Mouse (Mus musculus): ENCODE data around the gene Slc24a5. TPM values are rescaled to one million over a fixed set of nuclear protein-coding genes. Genes with fewer than 3 reads are reported as not detected.

Gene Slc24a5
- polyA plus RNA-seq, 1 experiment from 2014 or later: 4.4 TPM

GRCm38 (mm10) chr2:125055316-125055903, 12.5 kb upstream of the Slc24a5 start:
- Histone ChIP-seq H3K36me3 (ENCODE audit: control insufficient read depth, insufficient read depth, low read length) (no peaks in the 10 kb centered on the region), H3K9me3 (ENCODE audit: control insufficient read depth, low read length) (no peaks in the 10 kb centered on the region), H3K27me3 (ENCODE audit: control insufficient read depth, insufficient read depth, low read length) (no peaks in the 10 kb centered on the region), H3K27ac (replicated peaks; ENCODE audit: low read depth, low read length) (no peak overlapping the region), H3K4me2 (ENCODE audit: low read depth, severe bottlenecking) (no peak overlapping the region), H3K4me3 (ENCODE audit: low read depth, low read length) (no peak overlapping the region), H3K4me1 (ENCODE audit: control insufficient read depth, insufficient read depth, low read length) (no peaks in the 10 kb centered on the region), H3K9ac (ENCODE audit: low read length) (no peak overlapping the region)
- ATAC-seq (ENCODE audit: insufficient number of reproducible peaks, low FRiP score, low TSS enrichment, low read depth) (no peak), DNase-seq (ENCODE audit: low spot score) (no peak)
- WGBS: 88% methylated on average over 7 of the region's 7 CpGs

- peak; percentile 24 for DNase-seq (ENCODE audit: low spot score)
- H3K36me3 ChIP-seq (ENCODE audit: control insufficient read depth, insufficient read depth, low read length): no peaks in the 10 kb centered on the region
- WGBS: 51% methylated on average over 7 of the region's 7 CpGs
- H3K4me1 ChIP-seq (ENCODE audit: control insufficient read depth, insufficient read depth, low read length): no peaks in the 10 kb centered on the region
- no peak overlapping the region for H3K4me3 ChIP-seq (ENCODE audit: low read depth, low read length)
- H3K27ac ChIP-seq (replicated peaks; ENCODE audit: low read depth, low read length): no peak overlapping the region
- no peak for ATAC-seq (ENCODE audit: insufficient number of reproducible peaks, low FRiP score, low TSS enrichment, low read depth)
- H3K4me2 ChIP-seq (ENCODE audit: low read depth, severe bottlenecking): no peak overlapping the region
- no peaks in the 10 kb centered on the region for H3K27me3 ChIP-seq (ENCODE audit: control insufficient read depth, insufficient read depth, low read length)
- no peaks in the 10 kb centered on the region for H3K9me3 ChIP-seq (ENCODE audit: control insufficient read depth, low read length)
- H3K9ac ChIP-seq (ENCODE audit: low read length): no peak overlapping the region
These were observed 10.6 kb upstream of the Slc24a5 start for GRCm38 (mm10) chr2:125057250-125057815.

GRCm38 (mm10) chr2:125061451-125061850, 6.5 kb upstream of the Slc24a5 start:
- no peaks in the 10 kb centered on the region for H3K36me3 ChIP-seq (ENCODE audit: control insufficient read depth, insufficient read depth, low read length)
- H3K4me2 ChIP-seq (ENCODE audit: low read depth, severe bottlenecking): no peak overlapping the region
- DNase-seq (ENCODE audit: low spot score) (no peak), ATAC-seq (ENCODE audit: insufficient number of reproducible peaks, low FRiP score, low TSS enrichment, low read depth) (no peak)
- no peaks in the 10 kb centered on the region for H3K9me3 ChIP-seq (ENCODE audit: control insufficient read depth, low read length)
- H3K9ac ChIP-seq (ENCODE audit: low read length): no peak overlapping the region
- H3K27me3 ChIP-seq (ENCODE audit: control insufficient read depth, insufficient read depth, low read length): no peaks in the 10 kb centered on the region
- WGBS: 91% methylated on average over 7 of the region's 7 CpGs
- H3K27ac ChIP-seq (replicated peaks; ENCODE audit: low read depth, low read length): no peak overlapping the region
- no peaks in the 10 kb centered on the region for H3K4me1 ChIP-seq (ENCODE audit: control insufficient read depth, insufficient read depth, low read length)
- H3K4me3 ChIP-seq (ENCODE audit: low read depth, low read length): no peak overlapping the region

- H3K4me1 ChIP-seq (ENCODE audit: control insufficient read depth, insufficient read depth, low read length): no peaks in the 10 kb centered on the region
- no peak overlapping the region for H3K4me3 ChIP-seq (ENCODE audit: low read depth, low read length)
- H3K9me3 ChIP-seq (ENCODE audit: control insufficient read depth, low read length): no peaks in the 10 kb centered on the region
- 72% methylated on average over 4 of the region's 4 CpGs for WGBS
- H3K27ac ChIP-seq (replicated peaks; ENCODE audit: low read depth, low read length): no peak overlapping the region
- H3K36me3 ChIP-seq (ENCODE audit: control insufficient read depth, insufficient read depth, low read length): no peaks in the 10 kb centered on the region
- H3K27me3 ChIP-seq (ENCODE audit: control insufficient read depth, insufficient read depth, low read length): no peaks in the 10 kb centered on the region
- no peak overlapping the region for H3K4me2 ChIP-seq (ENCODE audit: low read depth, severe bottlenecking)
- no peak overlapping the region for H3K9ac ChIP-seq (ENCODE audit: low read length)
- ATAC-seq (ENCODE audit: insufficient number of reproducible peaks, low FRiP score, low TSS enrichment, low read depth) (no peak), DNase-seq (ENCODE audit: low spot score) (no peak)
These were observed 5.0 kb upstream of the Slc24a5 start for GRCm38 (mm10) chr2:125062944-125063343.

GRCm38 (mm10) chr2:125067373-125067772, 551 bp upstream of the Slc24a5 start:
- Histone ChIP-seq H3K9ac (ENCODE audit: low read length) (no peak overlapping the region), H3K36me3 (ENCODE audit: control insufficient read depth, insufficient read depth, low read length) (no peaks in the 10 kb centered on the region), H3K4me1 (ENCODE audit: control insufficient read depth, insufficient read depth, low read length) (no peaks in the 10 kb centered on the region), H3K9me3 (ENCODE audit: control insufficient read depth, low read length) (no peaks in the 10 kb centered on the region), H3K27ac (replicated peaks; ENCODE audit: low read depth, low read length) (no peak overlapping the region), H3K4me3 (ENCODE audit: low read depth, low read length) (no peak overlapping the region), H3K4me2 (ENCODE audit: low read depth, severe bottlenecking) (no peak overlapping the region), H3K27me3 (ENCODE audit: control insufficient read depth, insufficient read depth, low read length) (no peaks in the 10 kb centered on the region)
- WGBS: 92% methylated on average over 7 of the region's 7 CpGs
- DNase-seq (ENCODE audit: low spot score): no peak
- ATAC-seq (ENCODE audit: insufficient number of reproducible peaks, low FRiP score, low TSS enrichment, low read depth): no peak

- Histone ChIP-seq H3K4me3 (ENCODE audit: low read depth, low read length) (no peak overlapping the region), H3K4me2 (ENCODE audit: low read depth, severe bottlenecking) (no peak overlapping the region), H3K27ac (replicated peaks; ENCODE audit: low read depth, low read length) (no peak overlapping the region), H3K36me3 (ENCODE audit: control insufficient read depth, insufficient read depth, low read length) (no peaks in the 10 kb centered on the region), H3K27me3 (ENCODE audit: control insufficient read depth, insufficient read depth, low read length) (no peaks in the 10 kb centered on the region), H3K9me3 (ENCODE audit: control insufficient read depth, low read length) (no peaks in the 10 kb centered on the region), H3K9ac (ENCODE audit: low read length) (no peak overlapping the region), H3K4me1 (ENCODE audit: control insufficient read depth, insufficient read depth, low read length) (no peaks in the 10 kb centered on the region)
- DNase-seq (ENCODE audit: low spot score) (no peak), ATAC-seq (ENCODE audit: insufficient number of reproducible peaks, low FRiP score, low TSS enrichment, low read depth) (no peak)
- 88% methylated on average over 12 of the region's 12 CpGs for WGBS
These were observed 772 bp downstream of the Slc24a5 start for GRCm38 (mm10) chr2:125068696-125069095.

- no peaks in the 10 kb centered on the region for H3K9me3 ChIP-seq (ENCODE audit: control insufficient read depth, low read length)
- no peak overlapping the region for H3K27ac ChIP-seq (replicated peaks; ENCODE audit: low read depth, low read length)
- no peak overlapping the region for H3K9ac ChIP-seq (ENCODE audit: low read length)
- DNase-seq (ENCODE audit: low spot score) (no peak), ATAC-seq (ENCODE audit: insufficient number of reproducible peaks, low FRiP score, low TSS enrichment, low read depth) (no peak)
- no peak overlapping the region for H3K4me2 ChIP-seq (ENCODE audit: low read depth, severe bottlenecking)
- no peaks in the 10 kb centered on the region for H3K4me1 ChIP-seq (ENCODE audit: control insufficient read depth, insufficient read depth, low read length)
- no peak overlapping the region for H3K4me3 ChIP-seq (ENCODE audit: low read depth, low read length)
- no peaks in the 10 kb centered on the region for H3K36me3 ChIP-seq (ENCODE audit: control insufficient read depth, insufficient read depth, low read length)
- 83% methylated on average over 3 of the region's 3 CpGs for WGBS
- H3K27me3 ChIP-seq (ENCODE audit: control insufficient read depth, insufficient read depth, low read length): no peaks in the 10 kb centered on the region
These were observed 5.3 kb downstream of the Slc24a5 start for GRCm38 (mm10) chr2:125073056-125073780.

GRCm38 (mm10) chr2:125083879-125084278, 16.0 kb downstream of the Slc24a5 start:
- no peaks in the 10 kb centered on the region for H3K27me3 ChIP-seq (ENCODE audit: control insufficient read depth, insufficient read depth, low read length)
- no peak overlapping the region for H3K4me3 ChIP-seq (ENCODE audit: low read depth, low read length)
- DNase-seq (ENCODE audit: low spot score): no peak
- ATAC-seq (ENCODE audit: insufficient number of reproducible peaks, low FRiP score, low TSS enrichment, low read depth): no peak
- H3K4me2 ChIP-seq (ENCODE audit: low read depth, severe bottlenecking): no peak overlapping the region
- peaks cover 5% of the 10 kb centered on the region for H3K4me1 ChIP-seq (ENCODE audit: control insufficient read depth, insufficient read depth, low read length)
- H3K9ac ChIP-seq (ENCODE audit: low read length): no peak overlapping the region
- H3K9me3 ChIP-seq (ENCODE audit: control insufficient read depth, low read length): no peaks in the 10 kb centered on the region
- peaks cover 4% of the 10 kb centered on the region; the same call in 1 of the 2 replicates for H3K36me3 ChIP-seq (ENCODE audit: control insufficient read depth, insufficient read depth, low read length)
- no peak overlapping the region for H3K27ac ChIP-seq (replicated peaks; ENCODE audit: low read depth, low read length)
- WGBS: 33% methylated on average over 1 of the region's 1 CpGs
